Mouse (Mus musculus): Measurements from ENCODE around the gene Gm12394. TPM values are rescaled to one million over a fixed set of nuclear protein-coding genes. Genes with fewer than 3 reads are reported as not detected.
A peak's percentile ranks its signal among the peaks of the same experiment; 100 is the strongest.
"Not testable (repeated sequence)": the region's sequence is repeated elsewhere in the genome, so short reads cannot be mapped to it uniquely, and the experiment has no call there.

Gm12394 gene
- polyA plus RNA-seq (2012; rRNA removed): 0.07 and 0.20 TPM in 2 replicates

DNA sequence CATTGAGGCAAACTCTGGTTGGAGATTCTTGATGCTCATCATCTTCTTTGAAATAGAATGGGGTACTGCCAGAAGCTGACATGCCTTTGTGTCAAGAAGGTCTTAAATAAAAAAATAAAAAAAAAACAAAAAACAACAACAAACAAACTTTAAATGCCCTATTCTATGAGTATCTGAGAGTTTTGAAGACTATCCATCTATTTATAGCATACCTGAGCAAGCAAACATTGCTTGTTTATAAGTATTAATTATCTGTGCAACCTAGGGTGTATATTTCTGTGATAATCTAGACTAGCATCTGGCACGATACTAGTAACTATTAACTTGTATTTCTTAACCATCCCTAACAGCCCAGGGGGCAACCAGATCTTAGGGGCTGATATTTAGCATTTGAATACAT, at the start of gene Gm12394:
Gene Gm12394, minus strand, starts transcription at position 101 of the 400 bp plus-strand sequence.
- not testable (repeated sequence) for H3K4me1 ChIP-seq (ENCODE audit: control insufficient read depth, insufficient read depth, low read length); H3K27me3 ChIP-seq (ENCODE audit: control insufficient read depth, insufficient read depth, low read length); H3K27ac ChIP-seq (ENCODE audit: control insufficient read depth, insufficient read depth, low read depth, low read length); H3K36me3 ChIP-seq (ENCODE audit: control insufficient read depth, insufficient read depth, low read length); H3K4me3 ChIP-seq (ENCODE audit: control insufficient read depth, low read depth, low read length)

DNA sequence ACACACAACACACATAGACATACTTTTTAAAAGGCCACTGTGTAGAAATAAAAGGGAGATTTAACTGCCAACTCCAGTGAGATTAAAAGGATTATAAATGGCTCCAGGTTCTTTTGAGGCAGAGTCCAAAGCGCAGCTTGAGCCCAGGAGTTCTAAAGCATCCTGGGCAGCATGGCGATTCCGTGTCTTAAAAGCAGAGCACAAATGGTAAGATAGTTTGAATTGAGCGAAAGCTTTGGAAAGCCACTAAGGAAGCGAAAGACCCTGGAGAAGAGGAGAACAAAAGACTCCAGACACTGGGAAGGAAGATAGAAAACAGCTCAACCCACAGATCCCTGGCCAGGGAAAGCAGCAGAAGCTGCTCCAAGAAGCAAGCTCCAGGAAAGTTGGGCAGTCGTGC, 48.4 kb upstream of the Gm12394 start:
- TF ChIP-seq POLR2A (IDR thresholded peaks at IDR 0.05; ENCODE audit: control insufficient read depth, low read depth, low read length) (no peak), CTCF (IDR thresholded peaks at IDR 0.05; ENCODE audit: control insufficient read depth, insufficient read depth, insufficient replicate concordance, low read depth, low read length) (no peak)
- Histone ChIP-seq H3K4me3 (ENCODE audit: control insufficient read depth, low read depth, low read length) (no peak overlapping the region), H3K36me3 (ENCODE audit: control insufficient read depth, insufficient read depth, low read length) (no peaks in the 10 kb centered on the region), H3K27ac (ENCODE audit: control insufficient read depth, insufficient read depth, low read depth, low read length) (no peak overlapping the region), H3K4me1 (ENCODE audit: control insufficient read depth, insufficient read depth, low read length) (peaks cover 5% of the 10 kb centered on the region; the same call in 1 of the 2 replicates), H3K27me3 (ENCODE audit: control insufficient read depth, insufficient read depth, low read length) (no peaks in the 10 kb centered on the region)

DNA sequence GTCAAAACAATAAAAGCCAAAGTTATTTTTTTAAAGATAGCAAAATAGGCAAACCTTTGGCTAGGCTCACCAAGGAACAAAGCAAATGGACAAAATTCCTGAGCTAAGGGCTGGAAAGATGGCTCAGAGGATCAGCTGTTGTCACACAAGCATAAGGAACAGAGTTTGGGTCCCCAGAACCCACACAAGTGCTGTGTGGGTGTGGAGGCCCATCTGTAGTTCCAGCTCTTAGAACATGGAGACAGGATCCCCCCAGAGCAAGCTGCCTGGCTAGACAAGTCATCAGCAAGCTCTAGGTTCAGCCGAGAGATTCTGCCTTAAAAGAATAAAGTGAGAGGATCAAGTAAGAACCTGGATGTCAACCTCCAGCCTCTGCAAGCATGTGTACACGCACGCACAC, 48.0 kb upstream of the Gm12394 start:
- Histone ChIP-seq H3K4me3 (ENCODE audit: control insufficient read depth, low read depth, low read length) (no peak overlapping the region), H3K27ac (ENCODE audit: control insufficient read depth, insufficient read depth, low read depth, low read length) (no peak overlapping the region), H3K4me1 (ENCODE audit: control insufficient read depth, insufficient read depth, low read length) (peaks cover 5% of the 10 kb centered on the region; the same call in 1 of the 2 replicates), H3K36me3 (ENCODE audit: control insufficient read depth, insufficient read depth, low read length) (no peaks in the 10 kb centered on the region), H3K27me3 (ENCODE audit: control insufficient read depth, insufficient read depth, low read length) (no peaks in the 10 kb centered on the region)
- TF ChIP-seq POLR2A (IDR thresholded peaks at IDR 0.05; ENCODE audit: control insufficient read depth, low read depth, low read length) (no peak), CTCF (IDR thresholded peaks at IDR 0.05; ENCODE audit: control insufficient read depth, insufficient read depth, insufficient replicate concordance, low read depth, low read length) (no peak)

DNA sequence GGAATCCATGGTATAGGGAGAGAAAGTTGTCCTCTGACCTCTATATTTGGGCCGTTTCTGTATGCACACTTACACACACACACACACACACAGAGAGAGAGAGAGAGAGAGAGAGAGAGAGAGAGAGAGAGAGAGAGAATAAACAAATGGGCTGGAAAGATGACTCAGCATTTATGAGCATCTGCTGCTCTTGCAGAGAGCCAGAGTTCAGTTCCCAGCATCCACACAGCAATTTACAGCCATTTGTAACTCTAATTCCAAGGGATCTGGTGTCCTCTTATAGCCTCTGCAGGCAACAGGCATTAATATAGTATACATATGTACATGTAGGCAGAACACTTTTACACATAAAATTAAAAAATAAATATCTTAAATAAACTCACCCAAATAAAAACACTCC, 47.4 kb upstream of the Gm12394 start:
- H3K4me3 ChIP-seq (ENCODE audit: control insufficient read depth, low read depth, low read length): no peak overlapping the region
- H3K36me3 ChIP-seq (ENCODE audit: control insufficient read depth, insufficient read depth, low read length): no peaks in the 10 kb centered on the region
- TF ChIP-seq POLR2A (IDR thresholded peaks at IDR 0.05; ENCODE audit: control insufficient read depth, low read depth, low read length) (no peak), CTCF (IDR thresholded peaks at IDR 0.05; ENCODE audit: control insufficient read depth, insufficient read depth, insufficient replicate concordance, low read depth, low read length) (no peak)
- H3K4me1 ChIP-seq (ENCODE audit: control insufficient read depth, insufficient read depth, low read length): peaks cover 5% of the 10 kb centered on the region; the same call in 1 of the 2 replicates
- H3K27me3 ChIP-seq (ENCODE audit: control insufficient read depth, insufficient read depth, low read length): no peaks in the 10 kb centered on the region
- H3K27ac ChIP-seq (ENCODE audit: control insufficient read depth, insufficient read depth, low read depth, low read length): no peak overlapping the region

DNA sequence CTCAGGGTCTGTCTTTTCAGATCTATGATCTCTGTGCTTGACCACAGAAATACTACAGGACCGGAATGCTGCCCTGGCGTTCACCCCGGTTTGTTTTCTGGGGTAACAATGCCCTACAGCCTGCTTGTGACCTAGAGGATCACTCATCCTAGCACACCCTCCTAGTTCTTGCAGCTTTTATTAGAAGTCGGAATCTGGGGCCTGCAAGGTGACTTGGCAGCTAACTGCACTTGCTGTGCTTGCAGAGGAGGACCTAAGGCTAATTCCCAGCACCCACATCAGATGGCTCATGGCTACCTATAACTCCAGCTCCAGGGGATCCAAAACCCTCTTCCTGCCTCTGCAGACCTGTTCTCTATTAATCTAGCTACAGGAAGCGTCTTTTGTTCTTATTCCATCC, 46.2 kb upstream of the Gm12394 start:
- no peak for TF ChIP-seq CTCF (IDR thresholded peaks at IDR 0.05; ENCODE audit: control insufficient read depth, insufficient read depth, insufficient replicate concordance, low read depth, low read length)
- TF ChIP-seq POLR2A (IDR thresholded peaks at IDR 0.05; ENCODE audit: control insufficient read depth, low read depth, low read length): no peak
- Histone ChIP-seq H3K4me1 (ENCODE audit: control insufficient read depth, insufficient read depth, low read length) (peaks cover 5% of the 10 kb centered on the region; the same call in 1 of the 2 replicates), H3K4me3 (ENCODE audit: control insufficient read depth, low read depth, low read length) (no peak overlapping the region), H3K27ac (ENCODE audit: control insufficient read depth, insufficient read depth, low read depth, low read length) (no peak overlapping the region), H3K27me3 (ENCODE audit: control insufficient read depth, insufficient read depth, low read length) (no peaks in the 10 kb centered on the region), H3K36me3 (ENCODE audit: control insufficient read depth, insufficient read depth, low read length) (no peaks in the 10 kb centered on the region)

DNA sequence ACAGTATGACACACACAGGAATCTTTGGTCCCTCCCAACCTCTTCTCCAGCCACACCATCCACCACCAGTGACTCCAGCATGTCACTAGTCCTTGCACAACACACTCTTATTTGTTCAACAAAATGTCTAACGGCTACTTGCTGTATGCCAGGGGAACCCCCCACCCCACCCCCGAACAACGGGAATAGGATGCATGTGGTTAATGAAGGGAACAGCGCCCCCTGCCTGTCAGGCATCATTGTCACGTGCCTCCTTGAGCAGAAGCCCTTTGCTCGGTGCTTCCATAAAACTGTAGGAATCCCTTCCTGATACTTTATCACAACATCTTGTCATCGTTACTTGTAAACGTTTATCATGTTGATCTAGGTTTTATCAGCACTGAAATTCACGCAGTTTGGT, 45.6 kb upstream of the Gm12394 start:
- Histone ChIP-seq H3K27me3 (ENCODE audit: control insufficient read depth, insufficient read depth, low read length) (no peaks in the 10 kb centered on the region), H3K27ac (ENCODE audit: control insufficient read depth, insufficient read depth, low read depth, low read length) (no peak overlapping the region), H3K36me3 (ENCODE audit: control insufficient read depth, insufficient read depth, low read length) (no peaks in the 10 kb centered on the region), H3K4me1 (ENCODE audit: control insufficient read depth, insufficient read depth, low read length) (peaks cover 5% of the 10 kb centered on the region; the same call in 1 of the 2 replicates), H3K4me3 (ENCODE audit: control insufficient read depth, low read depth, low read length) (no peak overlapping the region)
- TF ChIP-seq CTCF (IDR thresholded peaks at IDR 0.05; ENCODE audit: control insufficient read depth, insufficient read depth, insufficient replicate concordance, low read depth, low read length) (peak; percentile 88; the same call in 1 of the 2 replicates), POLR2A (IDR thresholded peaks at IDR 0.05; ENCODE audit: control insufficient read depth, low read depth, low read length) (no peak)

DNA sequence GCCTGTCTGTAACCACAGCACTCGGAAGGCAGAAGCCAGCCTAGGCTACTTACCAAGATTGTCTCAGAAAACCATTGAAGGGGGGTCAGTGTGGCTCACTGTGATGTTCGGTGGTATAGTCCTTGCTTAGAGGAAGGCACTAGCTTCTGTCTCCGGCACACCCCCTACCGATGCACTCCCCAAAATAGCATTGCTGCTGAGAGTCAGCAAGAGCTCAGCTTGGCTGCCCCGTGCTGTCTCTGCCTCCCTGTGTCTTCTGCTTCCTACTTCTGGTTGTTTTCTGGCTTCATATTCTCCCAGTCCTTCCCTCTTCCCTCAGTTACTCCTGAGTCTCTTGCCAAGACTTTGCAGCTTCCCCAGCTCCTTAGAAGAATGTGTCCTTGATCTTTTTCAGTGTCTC, 44.3 kb upstream of the Gm12394 start:
- Histone ChIP-seq H3K27ac (ENCODE audit: control insufficient read depth, insufficient read depth, low read depth, low read length) (no peak overlapping the region), H3K4me1 (ENCODE audit: control insufficient read depth, insufficient read depth, low read length) (peaks cover 5% of the 10 kb centered on the region; the same call in 1 of the 2 replicates), H3K36me3 (ENCODE audit: control insufficient read depth, insufficient read depth, low read length) (no peaks in the 10 kb centered on the region), H3K4me3 (ENCODE audit: control insufficient read depth, low read depth, low read length) (no peak overlapping the region), H3K27me3 (ENCODE audit: control insufficient read depth, insufficient read depth, low read length) (no peaks in the 10 kb centered on the region)
- TF ChIP-seq POLR2A (IDR thresholded peaks at IDR 0.05; ENCODE audit: control insufficient read depth, low read depth, low read length) (no peak), CTCF (IDR thresholded peaks at IDR 0.05; ENCODE audit: control insufficient read depth, insufficient read depth, insufficient replicate concordance, low read depth, low read length) (no peak)

DNA sequence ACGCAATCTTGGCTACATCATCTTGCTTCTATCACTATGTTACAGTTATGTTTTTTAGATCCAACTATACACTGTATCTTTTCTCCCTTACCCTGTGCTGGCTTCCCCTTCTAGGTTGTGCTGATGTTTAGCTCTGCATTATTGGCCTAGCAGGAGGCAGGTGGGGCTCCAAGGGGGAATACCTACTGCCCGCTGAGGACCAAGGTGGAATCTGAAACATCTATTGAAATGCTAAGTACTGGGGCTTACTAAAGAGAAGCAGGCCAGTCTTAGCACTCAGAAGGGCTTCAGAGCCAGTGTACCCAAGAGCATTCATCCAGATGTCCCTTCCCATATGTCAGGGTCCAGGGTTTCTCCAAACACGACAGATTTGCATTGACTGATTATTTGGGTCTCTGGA, 42.3 kb upstream of the Gm12394 start:
- Histone ChIP-seq H3K4me1 (ENCODE audit: control insufficient read depth, insufficient read depth, low read length) (peaks cover 5% of the 10 kb centered on the region; the same call in 1 of the 2 replicates), H3K36me3 (ENCODE audit: control insufficient read depth, insufficient read depth, low read length) (no peaks in the 10 kb centered on the region), H3K27me3 (ENCODE audit: control insufficient read depth, insufficient read depth, low read length) (no peaks in the 10 kb centered on the region), H3K27ac (ENCODE audit: control insufficient read depth, insufficient read depth, low read depth, low read length) (no peak overlapping the region), H3K4me3 (ENCODE audit: control insufficient read depth, low read depth, low read length) (no peak overlapping the region)
- TF ChIP-seq POLR2A (IDR thresholded peaks at IDR 0.05; ENCODE audit: control insufficient read depth, low read depth, low read length) (no peak), CTCF (IDR thresholded peaks at IDR 0.05; ENCODE audit: control insufficient read depth, insufficient read depth, insufficient replicate concordance, low read depth, low read length) (no peak)
